Mouse (Mus musculus): ENCODE results near the gene B4gat1. TPM values are rescaled to one million over a fixed set of nuclear protein-coding genes. Genes with fewer than 3 reads are reported as not detected.
A peak's percentile ranks its signal among the peaks of the same experiment; 100 is the strongest.

B4gat1 gene
- total and polyA plus RNA-seq, 2 experiments from 2014 or later, result 136 to 172 TPM

DNA sequence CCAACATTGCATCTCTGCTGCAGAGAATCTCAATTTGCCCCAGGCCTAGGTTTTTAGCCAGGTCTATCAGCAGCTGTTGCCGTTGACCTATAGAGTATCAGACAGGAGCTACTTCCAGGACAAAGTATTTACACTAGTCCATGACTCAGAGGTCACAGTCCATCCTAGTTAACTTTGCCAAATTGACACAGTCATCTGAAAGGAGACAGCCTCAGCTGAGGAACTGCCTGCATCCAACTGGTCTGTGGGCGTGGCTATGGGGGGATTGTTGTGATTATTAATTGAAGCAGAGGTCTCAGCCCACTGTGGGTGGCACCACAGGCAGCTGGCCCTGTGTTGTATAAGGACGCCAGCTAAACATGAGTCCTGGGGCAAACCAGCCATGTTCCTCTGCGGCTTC, 33.7 kb upstream of the B4gat1 start:
- no peak overlapping the region for H3K4me3 ChIP-seq (ENCODE audit: low read depth, low read length)
- no peak for ATAC-seq (ENCODE audit: low FRiP score)
- TF ChIP-seq CTCF (IDR thresholded peaks at IDR 0.05), result no peak
- no peak overlapping the region for H3K4me2 ChIP-seq (ENCODE audit: low read depth, low read length, poor library complexity, severe bottlenecking)
- no peaks in the 10 kb centered on the region for H3K27me3 ChIP-seq (ENCODE audit: insufficient read depth, low read length)
- no peaks in the 10 kb centered on the region for H3K9me3 ChIP-seq (ENCODE audit: low read length)
- no peak for DNase-seq (ENCODE audit: low spot score)
- 63% methylated on average over 4 of the region's 4 CpGs for WGBS
- H3K9ac ChIP-seq (replicated peaks; ENCODE audit: low read length, poor library complexity, severe bottlenecking), result no peak overlapping the region
- H3K4me1 ChIP-seq (ENCODE audit: insufficient read depth, low read length), result peaks cover 10% of the 10 kb centered on the region
- H3K36me3 ChIP-seq (ENCODE audit: insufficient read depth, low read length), result no peaks in the 10 kb centered on the region
- no peak overlapping the region for H3K27ac ChIP-seq (ENCODE audit: low read depth, low read length)

DNA sequence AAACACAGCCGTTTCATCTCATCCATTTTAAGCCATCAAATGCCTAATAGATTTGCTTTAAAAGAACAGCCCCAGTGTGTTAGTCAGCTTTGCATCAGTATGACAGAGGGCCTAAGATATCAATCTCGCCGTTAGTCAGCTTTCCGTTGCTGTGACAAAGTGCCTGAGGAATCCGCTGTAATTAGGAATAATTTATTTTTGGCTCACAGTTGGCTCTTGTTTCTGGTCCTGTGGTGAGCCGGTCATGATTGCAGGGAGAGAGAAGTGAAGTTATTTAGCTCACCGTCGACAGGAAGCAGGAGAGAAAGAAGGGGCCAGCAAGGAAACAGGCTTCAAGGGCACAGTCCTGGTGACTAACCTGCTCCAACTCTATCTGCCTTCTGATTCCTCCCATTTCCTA, 25.5 kb upstream of the B4gat1 start:
- ATAC-seq (ENCODE audit: low FRiP score), result no peak
- no peaks in the 10 kb centered on the region for H3K9me3 ChIP-seq (ENCODE audit: low read length)
- H3K36me3 ChIP-seq (ENCODE audit: insufficient read depth, low read length), result no peaks in the 10 kb centered on the region
- no peak for DNase-seq (ENCODE audit: low spot score)
- H3K4me2 ChIP-seq (ENCODE audit: low read depth, low read length, poor library complexity, severe bottlenecking), result no peak overlapping the region
- H3K4me3 ChIP-seq (ENCODE audit: low read depth, low read length), result no peak overlapping the region
- H3K9ac ChIP-seq (replicated peaks; ENCODE audit: low read length, poor library complexity, severe bottlenecking), result no peak overlapping the region
- H3K27me3 ChIP-seq (ENCODE audit: insufficient read depth, low read length), result no peaks in the 10 kb centered on the region; the same call in 1 of the 2 replicates
- WGBS, result 71% methylated on average over 8 of the region's 8 CpGs
- no peak overlapping the region for H3K27ac ChIP-seq (ENCODE audit: low read depth, low read length)
- H3K4me1 ChIP-seq (ENCODE audit: insufficient read depth, low read length), result no peaks in the 10 kb centered on the region
- no peak for TF ChIP-seq CTCF (IDR thresholded peaks at IDR 0.05)

DNA sequence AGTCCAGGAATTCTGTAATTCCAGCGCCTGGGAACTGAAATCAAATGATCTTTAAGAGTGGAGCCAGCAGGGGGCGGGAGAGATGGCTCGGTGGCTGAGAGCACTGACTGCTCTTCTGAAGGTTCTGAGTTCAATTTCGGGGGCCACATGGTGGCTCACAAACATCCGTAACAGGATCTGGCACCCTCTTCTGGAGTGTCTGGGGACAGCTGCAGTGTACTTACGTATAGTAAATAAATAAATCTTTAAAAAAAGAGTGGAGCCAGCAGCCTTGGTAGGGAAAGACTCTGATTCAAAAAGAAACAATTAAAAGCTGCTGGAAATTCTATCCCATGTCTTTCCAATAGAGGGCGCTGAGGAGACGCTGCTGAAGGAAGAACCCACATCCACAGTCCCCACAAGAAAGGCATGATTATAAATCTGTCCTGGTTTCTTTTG, 23.6 kb upstream of the B4gat1 start:
- H3K36me3 ChIP-seq (ENCODE audit: insufficient read depth, low read length), result no peaks in the 10 kb centered on the region
- H3K9ac ChIP-seq (replicated peaks; ENCODE audit: low read length, poor library complexity, severe bottlenecking), result no peak overlapping the region
- H3K9me3 ChIP-seq (ENCODE audit: low read length), result no peaks in the 10 kb centered on the region
- ATAC-seq (ENCODE audit: low FRiP score) (no peak), DNase-seq (ENCODE audit: low spot score) (peak; percentile 49)
- no peaks in the 10 kb centered on the region; the same call in 1 of the 2 replicates for H3K27me3 ChIP-seq (ENCODE audit: insufficient read depth, low read length)
- peak; percentile 70 for TF ChIP-seq CTCF (IDR thresholded peaks at IDR 0.05)
- no peak overlapping the region for H3K4me2 ChIP-seq (ENCODE audit: low read depth, low read length, poor library complexity, severe bottlenecking)
- H3K27ac ChIP-seq (ENCODE audit: low read depth, low read length), result no peak overlapping the region
- WGBS, result 12% methylated on average over 8 of the region's 8 CpGs
- no peaks in the 10 kb centered on the region for H3K4me1 ChIP-seq (ENCODE audit: insufficient read depth, low read length)
- H3K4me3 ChIP-seq (ENCODE audit: low read depth, low read length), result no peak overlapping the region

DNA sequence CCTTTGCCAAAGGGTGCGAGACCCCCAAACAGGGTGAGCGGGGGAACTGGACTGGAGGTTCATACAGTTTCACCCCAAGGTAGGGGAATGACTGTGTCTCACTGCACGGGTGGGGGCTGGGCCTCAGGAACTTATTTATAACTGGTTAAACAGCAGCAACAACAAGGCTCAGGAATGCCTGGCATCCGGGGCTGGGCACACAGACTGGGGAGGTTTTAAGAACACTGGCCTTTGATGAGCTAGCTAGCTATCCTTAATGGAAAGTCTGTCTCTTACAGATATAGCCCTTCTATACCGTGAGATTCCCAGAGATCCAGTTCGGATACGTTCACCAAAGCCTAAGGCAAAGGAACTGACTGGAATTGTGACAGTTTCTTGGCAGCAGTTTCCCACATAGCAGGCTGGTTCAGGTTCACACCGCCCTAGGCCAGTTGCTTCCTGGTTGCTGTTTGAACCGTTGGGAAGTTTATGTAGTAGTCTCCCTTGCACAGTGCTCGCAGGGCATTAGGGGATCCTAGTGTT, 22.3 kb upstream of the B4gat1 start:
- Histone ChIP-seq H3K4me3 (ENCODE audit: low read depth, low read length) (no peak overlapping the region), H3K9ac (replicated peaks; ENCODE audit: low read length, poor library complexity, severe bottlenecking) (no peak overlapping the region), H3K4me1 (ENCODE audit: insufficient read depth, low read length) (no peaks in the 10 kb centered on the region), H3K27me3 (ENCODE audit: insufficient read depth, low read length) (no peaks in the 10 kb centered on the region; the same call in 1 of the 2 replicates), H3K9me3 (ENCODE audit: low read length) (no peaks in the 10 kb centered on the region), H3K36me3 (ENCODE audit: insufficient read depth, low read length) (no peaks in the 10 kb centered on the region), H3K27ac (ENCODE audit: low read depth, low read length) (no peak overlapping the region), H3K4me2 (ENCODE audit: low read depth, low read length, poor library complexity, severe bottlenecking) (no peak overlapping the region)
- DNase-seq (ENCODE audit: low spot score), result no peak
- WGBS, result 45% methylated on average over 10 of the region's 10 CpGs
- no peak for ATAC-seq (ENCODE audit: low FRiP score)
- TF ChIP-seq CTCF (IDR thresholded peaks at IDR 0.05), result no peak

DNA sequence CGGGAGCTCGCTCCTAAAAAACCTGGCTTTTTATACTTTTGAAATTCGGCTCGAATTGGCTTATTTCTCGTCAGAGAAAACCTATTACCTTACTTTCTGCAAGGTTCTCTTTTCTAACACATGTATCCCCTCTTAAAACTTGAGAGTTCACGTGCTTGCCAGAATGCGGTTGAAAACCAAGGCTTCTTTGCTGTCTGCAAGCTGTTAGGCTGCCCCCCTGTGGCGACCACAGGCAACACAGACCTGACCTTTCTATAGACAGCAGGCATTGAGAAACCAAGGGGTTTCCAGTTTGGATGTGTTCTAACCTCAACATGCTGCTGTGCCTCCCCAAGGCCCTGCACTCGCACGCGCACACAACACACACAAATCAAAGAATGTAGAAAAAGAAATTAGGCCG, 21.8 kb upstream of the B4gat1 start:
- TF ChIP-seq CTCF (IDR thresholded peaks at IDR 0.05), result peak; percentile 86
- Histone ChIP-seq H3K9ac (replicated peaks; ENCODE audit: low read length, poor library complexity, severe bottlenecking) (no peak overlapping the region), H3K9me3 (ENCODE audit: low read length) (no peaks in the 10 kb centered on the region), H3K4me1 (ENCODE audit: insufficient read depth, low read length) (no peaks in the 10 kb centered on the region), H3K36me3 (ENCODE audit: insufficient read depth, low read length) (no peaks in the 10 kb centered on the region), H3K4me3 (ENCODE audit: low read depth, low read length) (no peak overlapping the region), H3K27ac (ENCODE audit: low read depth, low read length) (no peak overlapping the region), H3K4me2 (ENCODE audit: low read depth, low read length, poor library complexity, severe bottlenecking) (no peak overlapping the region), H3K27me3 (ENCODE audit: insufficient read depth, low read length) (no peaks in the 10 kb centered on the region; the same call in 1 of the 2 replicates)
- ATAC-seq (ENCODE audit: low FRiP score), result no peak
- 16% methylated on average over 12 of the region's 12 CpGs for WGBS
- DNase-seq (ENCODE audit: low spot score), result peak; percentile 70

DNA sequence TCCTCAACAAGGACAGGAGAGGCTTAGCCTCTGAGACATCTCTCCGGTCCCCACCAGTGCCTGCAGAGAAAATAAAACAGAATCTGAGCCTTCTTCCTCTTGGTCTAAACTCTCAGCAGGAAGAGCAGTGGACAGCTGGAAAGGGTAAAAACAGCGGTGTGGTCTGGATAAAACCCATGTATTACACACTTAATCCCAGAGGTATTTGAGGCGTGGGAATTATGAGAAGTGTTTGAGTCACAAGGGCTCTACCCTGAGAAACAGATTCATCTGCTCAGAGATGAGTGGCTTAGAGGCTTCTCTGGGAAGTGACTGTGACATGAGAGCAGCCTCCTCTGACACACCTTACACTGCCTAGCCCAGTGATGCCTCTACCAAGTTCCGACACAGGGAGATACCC, 21.0 kb upstream of the B4gat1 start:
- no peaks in the 10 kb centered on the region for H3K4me1 ChIP-seq (ENCODE audit: insufficient read depth, low read length)
- 86% methylated on average over 4 of the region's 4 CpGs for WGBS
- ATAC-seq (ENCODE audit: low FRiP score) (no peak), DNase-seq (ENCODE audit: low spot score) (no peak)
- H3K27me3 ChIP-seq (ENCODE audit: insufficient read depth, low read length), result no peaks in the 10 kb centered on the region; the same call in 1 of the 2 replicates
- H3K27ac ChIP-seq (ENCODE audit: low read depth, low read length), result no peak overlapping the region
- no peak overlapping the region for H3K4me2 ChIP-seq (ENCODE audit: low read depth, low read length, poor library complexity, severe bottlenecking)
- H3K9me3 ChIP-seq (ENCODE audit: low read length), result no peaks in the 10 kb centered on the region
- H3K9ac ChIP-seq (replicated peaks; ENCODE audit: low read length, poor library complexity, severe bottlenecking), result no peak overlapping the region
- H3K36me3 ChIP-seq (ENCODE audit: insufficient read depth, low read length), result no peaks in the 10 kb centered on the region
- H3K4me3 ChIP-seq (ENCODE audit: low read depth, low read length), result no peak overlapping the region
- no peak for TF ChIP-seq CTCF (IDR thresholded peaks at IDR 0.05)

Measured in midbrain, postnatal 0 days (tissue).